Mouse (Mus musculus) macrophage (primary cell): ENCODE measurements at regions not wholly inside any gene's neighbourhood (a gene's known extent, or its start where the extent isn't known, plus 50 kb on each side); places are given as distances from the start of the nearest gene placed in this dataset.

Source experiments
- H3K27ac ChIP-seq: fragments of 350-480 bp; formaldehyde crosslinking; 2 replicates; pipeline ENCODE4 v1.9.0; 2021
- H3K36me3 ChIP-seq: fragments of 350-480 bp; formaldehyde crosslinking; 2 replicates; pipeline ENCODE4 v1.9.0; 2021; ENCODE audit errors: inconsistent target
- H3K4me3 ChIP-seq: fragments of 350-480 bp; formaldehyde crosslinking; 2 replicates; pipeline ENCODE4 v1.9.0; 2021; ENCODE audit errors: inconsistent target
- H3K79me2 ChIP-seq: fragments of 350-480 bp; formaldehyde crosslinking; 2 replicates; pipeline ENCODE4 v1.9.0; 2021; ENCODE audit errors: inconsistent target
- WGBS: methylation state at CpG from one replicate; pipeline ENCODE4 v1.1.7; 2026; ENCODE audit warnings: inconsistent platforms; ENCODE audit not compliant: missing documents; 5-methylcytosine and 5-hydroxymethylcytosine counted together

- Histone ChIP-seq H3K36me3 (no peaks in the 10 kb centered on the region), H3K27ac (no peak overlapping the region), H3K79me2 (no peaks in the 10 kb centered on the region), H3K4me3 (no peak overlapping the region)
- 64% methylated on average over 2 of the region's 2 CpGs for WGBS
Measured at GRCm38 (mm10) chr6:51318341-51318740, 114.1 kb upstream of the Nfe2l3 start.

DNA sequence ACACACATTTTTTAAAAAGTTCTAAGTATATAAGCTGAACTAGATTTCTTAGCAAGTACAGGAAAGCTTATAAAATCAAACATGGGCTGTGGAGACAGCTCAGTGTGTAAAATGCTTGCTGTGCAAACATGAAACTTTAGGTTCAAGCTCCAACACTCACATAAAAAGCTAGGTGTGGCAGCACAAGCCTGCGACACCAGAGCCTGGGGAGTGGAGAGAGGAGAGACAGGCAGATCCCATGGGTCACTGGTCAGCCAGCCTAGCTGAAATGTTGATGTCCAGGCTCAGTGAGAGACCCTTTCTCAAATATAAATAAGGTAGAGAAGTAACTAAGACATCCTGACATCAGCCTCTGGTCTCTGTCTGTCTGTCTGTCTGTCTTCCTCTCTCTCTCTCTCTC is 112.5 kb upstream of the Nfe2l3 start:
- Histone ChIP-seq H3K4me3 (no peak overlapping the region), H3K79me2 (no peaks in the 10 kb centered on the region), H3K27ac (no peak overlapping the region), H3K36me3 (no peaks in the 10 kb centered on the region)
- 100% methylated on average over 1 of the region's 1 CpGs for WGBS

DNA sequence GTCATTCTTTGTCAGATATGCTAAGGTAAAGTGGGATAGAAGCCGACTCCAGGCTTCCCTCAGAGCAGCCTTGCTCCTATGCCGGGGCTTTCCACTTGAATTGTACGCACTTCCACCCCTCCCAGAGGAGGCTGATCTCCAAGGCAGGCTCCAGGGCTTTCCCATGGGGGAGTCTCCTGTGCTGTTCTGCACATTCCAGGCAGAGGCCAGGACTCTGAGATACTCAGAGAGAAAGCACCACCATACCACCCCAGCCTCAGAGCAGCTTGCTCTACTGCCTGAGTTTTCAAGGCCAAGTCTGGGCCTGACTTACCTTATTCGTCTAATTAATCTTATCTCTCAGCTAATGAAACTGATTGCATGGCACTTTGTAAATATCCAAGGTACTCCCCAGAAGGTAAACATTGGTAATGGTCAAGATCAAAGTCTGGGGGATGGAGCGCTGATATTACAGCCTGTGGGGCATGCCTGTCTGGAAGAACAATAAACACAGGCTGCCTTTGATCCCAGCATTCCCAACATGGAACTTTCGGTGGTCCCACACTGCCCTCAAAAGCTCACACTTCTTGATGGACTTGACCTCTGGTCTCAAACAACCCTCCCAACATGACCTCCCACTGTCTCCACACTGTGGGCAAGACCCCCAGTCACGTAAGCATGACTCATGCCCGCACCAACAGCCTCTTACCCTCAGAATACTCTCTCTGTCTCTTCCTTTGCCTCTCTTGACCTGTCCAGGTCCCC is 111.6 kb upstream of the Nfe2l3 start:
- Histone ChIP-seq H3K27ac (no peak overlapping the region), H3K36me3 (no peaks in the 10 kb centered on the region), H3K79me2 (no peaks in the 10 kb centered on the region), H3K4me3 (no peak overlapping the region)
- 84% methylated on average over 8 of the region's 8 CpGs for WGBS

DNA sequence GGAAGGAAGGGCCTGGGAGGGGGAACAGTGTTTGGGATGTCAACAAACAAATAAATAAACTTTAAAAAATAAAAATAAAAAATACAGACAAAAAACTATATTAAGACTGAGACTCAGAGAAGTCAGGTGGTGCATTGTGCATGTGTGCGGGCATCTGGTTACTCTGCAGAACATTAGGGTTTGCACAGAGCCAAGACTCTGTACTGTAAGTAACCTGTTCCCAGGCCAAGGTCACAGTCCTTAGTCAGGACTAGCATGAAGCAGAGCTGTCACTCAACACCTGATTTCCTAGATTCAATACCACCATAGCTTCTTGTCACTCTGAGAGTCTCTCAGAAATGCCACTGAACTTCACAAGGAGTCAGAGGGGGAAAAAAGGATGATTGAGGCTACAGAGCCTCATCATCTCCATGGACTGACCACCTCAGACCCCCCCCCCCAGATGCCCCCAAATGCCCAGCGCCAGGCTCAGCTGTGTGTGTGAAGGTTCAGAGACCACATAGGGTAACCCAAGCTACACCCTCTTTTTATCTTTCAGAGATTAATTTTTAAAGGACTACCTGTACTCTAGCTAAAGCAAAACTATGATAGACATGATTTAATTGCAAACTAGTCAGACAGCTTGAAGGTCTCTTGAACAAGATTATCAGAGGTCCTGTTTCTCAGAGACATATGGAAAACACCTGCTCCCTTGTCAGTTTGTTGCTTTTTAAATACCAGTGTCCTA is 106.2 kb upstream of the Nfe2l3 start:
- Histone ChIP-seq H3K79me2 (no peaks in the 10 kb centered on the region), H3K4me3 (no peak overlapping the region), H3K36me3 (no peaks in the 10 kb centered on the region), H3K27ac (no peak overlapping the region)
- 90% methylated on average over 1 of the region's 2 CpGs for WGBS

- Histone ChIP-seq H3K4me3 (no peak overlapping the region), H3K27ac (no peak overlapping the region), H3K79me2 (no peaks in the 10 kb centered on the region), H3K36me3 (no peaks in the 10 kb centered on the region)
- 91% methylated on average over 13 of the region's 13 CpGs for WGBS
Measured at GRCm38 (mm10) chr6:51329070-51329995, 103.1 kb upstream of the Nfe2l3 start.

GRCm38 (mm10) chr6:51330069-51330706 is 102.3 kb upstream of the Nfe2l3 start:
- 39% methylated on average over 5 of the region's 5 CpGs for WGBS
- no peak overlapping the region for H3K4me3 ChIP-seq
- H3K36me3 ChIP-seq: no peaks in the 10 kb centered on the region
- H3K27ac ChIP-seq: no peak overlapping the region
- no peaks in the 10 kb centered on the region for H3K79me2 ChIP-seq

- no peak overlapping the region for H3K4me3 ChIP-seq
- 94% methylated on average over 11 of the region's 11 CpGs for WGBS
- H3K36me3 ChIP-seq: no peaks in the 10 kb centered on the region
Measured at GRCm38 (mm10) chr6:51332841-51333240, 99.6 kb upstream of the Nfe2l3 start.

GRCm38 (mm10) chr6:51333722-51334360 is 98.6 kb upstream of the Nfe2l3 start:
- Histone ChIP-seq H3K4me3 (no peak overlapping the region), H3K79me2 (no peaks in the 10 kb centered on the region), H3K36me3 (no peaks in the 10 kb centered on the region), H3K27ac (no peak overlapping the region)
- WGBS: 83% methylated on average over 7 of the region's 7 CpGs

More at GRCm38 (mm10) chr6:51332841-51333240, 99.6 kb upstream of the Nfe2l3 start:
- no peaks in the 10 kb centered on the region for H3K79me2 ChIP-seq
- H3K27ac ChIP-seq: no peak overlapping the region

- Histone ChIP-seq H3K4me3 (no peak overlapping the region), H3K27ac (no peak overlapping the region), H3K36me3 (no peaks in the 10 kb centered on the region), H3K79me2 (no peaks in the 10 kb centered on the region)
- 98% methylated on average over 5 of the region's 5 CpGs for WGBS
Measured at GRCm38 (mm10) chr6:51335314-51335713, 97.2 kb upstream of the Nfe2l3 start.

DNA sequence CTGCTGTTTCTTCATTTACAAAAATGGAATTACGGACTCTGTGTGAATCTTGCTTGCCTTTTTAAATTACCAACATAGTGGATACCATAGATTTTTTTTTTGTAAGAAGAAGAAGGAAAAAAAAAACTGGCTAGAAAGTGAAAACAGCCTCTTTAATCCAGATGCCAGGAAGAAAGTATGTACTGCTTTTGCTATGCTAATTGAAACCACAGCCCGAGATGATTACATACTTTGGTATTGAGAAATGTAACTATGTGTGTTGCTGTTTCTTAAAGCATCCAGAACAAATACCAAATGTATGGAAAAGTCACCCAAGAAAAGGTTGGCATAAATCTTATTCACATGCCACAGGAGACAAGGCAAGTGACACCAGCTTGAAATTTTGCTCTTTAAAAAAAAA is 93.2 kb upstream of the Nfe2l3 start:
- 67% methylated on average over 2 of the region's 2 CpGs for WGBS
- no peaks in the 10 kb centered on the region for H3K36me3 ChIP-seq
- H3K4me3 ChIP-seq: no peak overlapping the region
- H3K79me2 ChIP-seq: no peaks in the 10 kb centered on the region
- H3K27ac ChIP-seq: no peak overlapping the region

DNA sequence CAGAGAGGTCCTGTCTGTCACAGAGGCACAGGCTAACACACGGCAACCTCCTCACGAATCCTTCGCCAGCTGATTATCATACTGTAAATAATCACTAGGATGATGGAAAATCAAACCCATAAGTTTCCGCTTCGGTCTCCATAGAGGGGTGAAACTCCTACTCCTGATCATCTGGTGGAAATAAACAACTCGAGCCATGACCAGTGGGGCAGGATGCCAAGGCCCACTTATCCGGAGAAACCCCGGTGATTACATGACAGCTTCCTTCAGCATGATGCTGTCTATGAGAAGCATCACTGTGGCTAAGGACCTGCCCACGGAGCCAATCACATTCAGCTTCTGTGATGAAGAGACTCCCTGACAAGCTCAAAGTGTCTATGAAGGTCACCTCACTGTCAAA is 84.7 kb upstream of the Nfe2l3 start:
- 90% methylated on average over 9 of the region's 9 CpGs for WGBS
- H3K27ac ChIP-seq: no peak overlapping the region
- no peaks in the 10 kb centered on the region for H3K79me2 ChIP-seq
- H3K4me3 ChIP-seq: no peak overlapping the region
- H3K36me3 ChIP-seq: no peaks in the 10 kb centered on the region

DNA sequence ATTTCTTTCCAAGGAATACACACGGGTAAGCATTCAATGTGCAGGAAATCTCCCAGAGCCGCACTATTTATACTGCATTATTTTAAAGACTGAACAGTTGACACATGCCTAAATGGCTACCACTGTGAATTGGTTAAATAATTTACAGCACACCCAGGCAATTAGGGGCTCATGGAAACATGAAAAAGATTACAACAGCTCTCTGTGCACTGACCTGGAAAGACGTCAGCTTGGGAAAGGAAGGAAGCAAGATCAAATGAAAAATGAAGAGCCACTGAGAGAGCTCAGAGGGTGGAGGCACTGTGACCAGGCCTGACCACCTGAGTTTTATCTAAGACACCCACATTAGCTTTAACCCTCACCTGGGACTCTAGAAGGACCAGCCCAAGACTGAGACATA is 82.7 kb upstream of the Nfe2l3 start:
- Histone ChIP-seq H3K27ac (no peak overlapping the region), H3K4me3 (no peak overlapping the region), H3K36me3 (no peaks in the 10 kb centered on the region), H3K79me2 (no peaks in the 10 kb centered on the region)
- 98% methylated on average over 3 of the region's 3 CpGs for WGBS

DNA sequence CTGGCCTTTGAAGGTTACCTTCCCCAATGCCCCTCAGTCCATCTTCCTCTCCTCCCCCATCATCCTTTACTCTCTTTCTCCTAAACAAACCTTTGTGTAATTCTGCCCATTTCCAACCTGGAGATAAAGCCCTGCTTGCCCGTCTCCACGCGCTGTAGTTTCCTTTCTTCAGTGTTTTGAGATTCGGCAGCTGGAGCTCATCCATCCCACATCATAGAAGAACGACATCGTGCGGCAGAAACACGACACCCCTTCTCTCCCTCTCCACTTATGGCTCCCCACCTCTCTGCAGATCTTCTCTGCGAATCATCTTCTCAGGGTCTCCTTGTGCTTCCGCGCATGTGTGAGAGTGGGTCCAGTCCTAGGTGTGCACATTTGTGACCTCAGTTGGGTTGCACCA is 77.4 kb upstream of the Nfe2l3 start:
- 93% methylated on average over 11 of the region's 11 CpGs for WGBS
- H3K36me3 ChIP-seq: no peaks in the 10 kb centered on the region
- no peaks in the 10 kb centered on the region for H3K79me2 ChIP-seq
- H3K27ac ChIP-seq: no peak overlapping the region
- no peak overlapping the region for H3K4me3 ChIP-seq

GRCm38 (mm10) chr6:51361611-51362180 is 70.8 kb upstream of the Nfe2l3 start:
- H3K4me3 ChIP-seq: no peak overlapping the region
- WGBS: 22% methylated on average over 12 of the region's 12 CpGs
- H3K27ac ChIP-seq: no peak overlapping the region
- no peaks in the 10 kb centered on the region for H3K36me3 ChIP-seq
- H3K79me2 ChIP-seq: no peaks in the 10 kb centered on the region
